Mouse (Mus musculus) embryonic facial prominence, embryonic 13.5 days (tissue): Measurements from ENCODE around the gene Hbq1a. TPM values are rescaled to one million over a fixed set of nuclear protein-coding genes. Genes with fewer than 3 reads are reported as not detected.

Experiments used
- polyA plus RNA-seq: library from polyadenylated mRNA; unstranded; fragments of >200 nt; fragmentation: Nextera tagmentation; extraction: Ambion mirVana; gene quantifications from 2 replicates; pipeline ENCODE4 v1.2.1, GENCODE M21; 2015

The Hbq1a gene
- polyA plus RNA-seq, 1 experiment from 2014 or later = 1.6 TPM

Other genes with a start within 250 kb of the Hbq1a start
- gene Il9r, start 99.8 kb upstream of the Hbq1a start, polyA plus RNA-seq = 0.31 and 0.43 TPM in 2 replicates
- gene Snrnp25, start 94.7 kb upstream of the Hbq1a start, polyA plus RNA-seq = 64.4 and 69.3 TPM in 2 replicates
- gene Rhbdf1, start 77.8 kb upstream of the Hbq1a start, polyA plus RNA-seq = 55.5 and 55.9 TPM in 2 replicates
- gene Mpg, start 73.6 kb upstream of the Hbq1a start, polyA plus RNA-seq = 42.2 and 44.1 TPM in 2 replicates
- gene Nprl3, start 32.4 kb upstream of the Hbq1a start, polyA plus RNA-seq = 42.6 and 46.9 TPM in 2 replicates
- gene Hba-x, start 23.7 kb upstream of the Hbq1a start, polyA plus RNA-seq = 557 and 590 TPM in 2 replicates
- 3,202 and 4,502 TPM in 2 replicates for gene Hba-a1, start 16.6 kb upstream of the Hbq1a start, polyA plus RNA-seq
- gene Hbq1b, start 13.1 kb upstream of the Hbq1a start, polyA plus RNA-seq = 1.6 and 3.7 TPM in 2 replicates
- gene Hba-a2, start 3.6 kb upstream of the Hbq1a start, polyA plus RNA-seq = 7,810 and 10,560 TPM in 2 replicates
- gene Sh3pxd2b, start 47.8 kb downstream of the Hbq1a start, polyA plus RNA-seq = 29.4 and 30.1 TPM in 2 replicates
- 81.2 and 89.7 TPM in 2 replicates for gene Ubtd2, start 155.3 kb downstream of the Hbq1a start, polyA plus RNA-seq
- 0.40 TPM in 1 of 2 replicates, not detected in the other for gene Efcab9, start 232.0 kb downstream of the Hbq1a start, polyA plus RNA-seq
- 1.6 and 2.4 TPM in 2 replicates for gene Stk10, start 233.2 kb downstream of the Hbq1a start, polyA plus RNA-seq